Mouse (Mus musculus): ENCODE measurements around the gene Mrm2. TPM values are rescaled to one million over a fixed set of nuclear protein-coding genes. Genes with fewer than 3 reads are reported as not detected.

The Mrm2 gene
- total RNA-seq (2023): 7.5 to 9.5 TPM (median 8.1 TPM) in 4 replicates

DNA sequence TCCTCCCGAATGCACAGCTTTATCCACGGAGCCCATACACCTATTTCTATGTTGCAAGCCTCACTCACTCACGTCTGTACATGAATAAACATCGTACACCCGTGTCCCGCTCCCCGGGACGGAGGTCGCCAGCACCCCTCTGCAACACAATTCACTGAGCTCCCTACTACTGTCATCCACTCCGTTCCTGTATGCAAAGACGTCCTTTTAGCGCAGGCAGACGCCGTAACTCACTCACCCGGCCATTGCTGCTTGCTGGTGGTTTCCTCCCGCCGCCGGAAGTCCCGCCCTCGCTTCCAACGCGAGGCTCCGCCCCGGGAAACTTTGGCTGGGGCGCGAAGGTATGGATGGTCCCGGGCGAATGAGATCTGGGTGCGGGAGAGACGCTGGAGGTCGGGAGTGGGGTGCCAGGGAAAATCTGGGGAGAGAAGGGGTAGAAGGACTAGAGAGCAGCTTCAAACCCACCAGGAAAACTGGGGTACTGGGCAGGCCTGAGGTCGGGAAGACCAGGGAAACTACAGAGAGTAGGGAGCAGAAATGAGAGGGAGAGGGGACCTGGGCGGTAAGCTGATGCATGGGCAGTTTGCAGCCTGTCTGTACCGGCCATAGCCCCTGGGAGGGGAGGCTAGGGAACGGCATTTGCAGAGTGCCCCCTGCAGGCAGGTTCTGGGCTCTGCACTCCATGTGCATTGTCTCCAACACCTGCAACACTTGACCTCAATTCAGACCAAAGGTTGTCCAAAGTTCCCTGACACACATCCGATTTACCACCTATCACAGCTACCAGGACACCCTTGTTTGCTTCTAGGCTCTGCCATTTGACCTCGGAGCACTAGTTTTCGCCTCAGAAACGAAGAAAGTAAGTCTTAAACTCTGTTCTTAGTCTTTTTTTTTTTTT lies at the start of gene Mrm2:
Mrm2 (minus strand) TSS at position 284 of the 898 bp plus-strand sequence.

DNA sequence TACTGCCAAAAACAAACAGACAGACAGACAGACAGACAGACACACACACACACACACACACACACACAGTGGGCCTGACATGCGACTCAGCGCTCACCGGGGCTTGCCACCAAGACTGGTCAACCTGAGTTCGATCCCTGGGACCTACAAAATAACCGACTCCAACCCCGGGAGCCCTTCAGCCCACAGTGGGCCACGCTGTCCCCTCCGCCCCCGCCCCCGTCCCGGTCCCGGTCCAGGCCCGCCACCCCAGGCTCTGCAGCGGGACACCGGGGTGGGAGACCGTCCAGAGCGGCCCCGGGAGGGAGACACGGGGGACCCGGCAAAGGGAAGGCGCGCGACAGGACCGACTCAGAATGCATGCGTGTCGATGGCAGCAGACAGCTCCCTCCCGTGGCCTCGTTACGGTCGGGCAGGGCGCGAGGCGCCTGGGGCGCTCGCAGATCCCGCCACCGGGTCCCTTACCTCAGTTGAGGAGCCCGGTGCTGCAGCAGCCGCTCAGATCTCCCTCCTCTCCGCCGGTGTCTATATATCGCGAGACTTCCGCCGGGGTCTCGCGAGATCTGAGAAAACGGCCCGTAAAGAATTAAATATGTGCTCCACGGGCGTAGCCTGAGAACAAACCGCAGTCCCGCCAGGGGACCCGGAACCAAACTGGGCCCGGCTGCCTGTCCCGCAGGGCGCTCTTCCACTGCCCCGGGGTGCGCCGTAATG lies 10.5 kb downstream of the Mrm2 start, which contains the start of the genes Mad1l1 and Nudt1:
Mad1l1 (minus strand) TSS at position 511 of the 714 bp plus-strand sequence.
Nudt1 (plus strand) TSS at position 615 of the 714 bp plus-strand sequence.

Other genes starting within 250 kb of the Mrm2 start
- 26.8 to 30.7 TPM (median 29.9 TPM) in 4 replicates for gene Mad1l1, start 10.3 kb downstream of the Mrm2 start, total RNA-seq (2023)
- gene Nudt1, start 10.2 kb downstream of the Mrm2 start, total RNA-seq (2023): 5.8 to 8.0 TPM (median 5.8 TPM) in 4 replicates
- gene Snx8, start 57.4 kb upstream of the Mrm2 start, total RNA-seq (2023): 200 to 256 TPM (median 224 TPM) in 4 replicates
- gene Eif3b, start 87.4 kb upstream of the Mrm2 start, total RNA-seq (2023): 109 to 125 TPM (median 116 TPM) in 4 replicates
- gene Gm4869, start 113.7 kb upstream of the Mrm2 start, total RNA-seq (2023): 0.24 TPM in 1 of 4 replicates, not detected in the others
- gene Chst12, start 173.7 kb upstream of the Mrm2 start, total RNA-seq (2023): 16.8 to 20.2 TPM (median 19.0 TPM) in 4 replicates
- not detected in 4 replicates for gene Grifin, start 233.2 kb upstream of the Mrm2 start, total RNA-seq (2023)

Data from B cell, adult 62 days (primary cell).